ENCODE assay signal across 8 mouse cellular contexts in the genomic region with DNA sequence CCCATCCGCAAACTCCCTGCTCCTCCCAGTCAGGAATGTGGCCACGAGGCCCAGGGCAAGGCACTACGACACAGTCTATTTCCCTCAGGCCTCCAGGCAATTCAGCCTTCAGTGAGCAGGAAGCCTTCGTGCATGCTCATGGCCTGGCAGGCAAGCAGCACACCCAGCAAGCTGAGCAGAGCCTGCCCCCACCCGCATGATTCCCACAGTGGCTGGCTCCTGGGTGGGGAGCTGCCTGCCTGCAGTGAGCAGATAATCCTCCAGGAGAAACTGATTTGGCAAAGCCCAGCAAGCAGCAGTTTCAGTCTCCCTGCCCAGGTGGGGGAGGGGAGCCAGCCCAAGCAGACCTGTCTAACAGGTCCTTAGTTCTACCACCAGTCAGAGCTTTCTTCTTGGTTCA. TPM values are rescaled to one million over a fixed set of nuclear protein-coding genes. Genes with fewer than 3 reads are reported as not detected.
DNase-seq lines count a peak whose midpoint lies in the region; ATAC-seq and TF ChIP-seq lines count a peak whose summit lies in the region.

No protein-coding gene starts in this region.

- no peak overlapping the region for H3K4me3 ChIP-seq in forebrain, embryonic 14.5 days (ENCODE audit: low read depth, low read length)
- H3K4me3 ChIP-seq in hindbrain, embryonic 16.5 days (ENCODE audit: low read length) = no peak overlapping the region
- no peak overlapping the region for H3K4me3 ChIP-seq in midbrain, postnatal 0 days (ENCODE audit: low read depth, low read length)

- no peak for ATAC-seq in forebrain, embryonic 14.5 days
- ATAC-seq in hindbrain, embryonic 16.5 days = no peak
- no peak for ATAC-seq in midbrain, postnatal 0 days (ENCODE audit: low FRiP score)

- DNase-seq in heart, adult 18-20 months = peak; percentile 59
- DNase-seq in heart, adult 8-10 months (ENCODE audit: low spot score) = no peak
- DNase-seq in cerebellum, adult 11-12 months = peak; percentile 68
- peak; percentile 5 for DNase-seq in forebrain, embryonic 14.5 days (ENCODE audit: low spot score)
- peak; percentile 88 for DNase-seq in liver
- peak; percentile 20 for DNase-seq in midbrain, postnatal 0 days (ENCODE audit: low spot score)
- peak; percentile 79 to 86 for DNase-seq in urinary bladder, postnatal 36 days (ENCODE audit: low spot score in 2 of 2)

- H3K27me3 ChIP-seq in forebrain, embryonic 14.5 days (replicated peaks; ENCODE audit: control insufficient read depth, insufficient read depth, low read length) = no peaks in the 10 kb centered on the region
- no peaks in the 10 kb centered on the region for H3K27me3 ChIP-seq in hindbrain, embryonic 16.5 days (replicated peaks; ENCODE audit: control insufficient read depth, insufficient read depth, low read length)
- no peaks in the 10 kb centered on the region for H3K27me3 ChIP-seq in midbrain, postnatal 0 days (ENCODE audit: insufficient read depth, low read length)

- TF ChIP-seq CTCF in midbrain, postnatal 0 days (IDR thresholded peaks at IDR 0.05) = no peak

- 25% methylated on average over 5 of the region's 5 CpGs for WGBS in forebrain, embryonic 14.5 days
- WGBS in hindbrain, embryonic 16.5 days = 33% methylated on average over 5 of the region's 5 CpGs
- 21% methylated on average over 5 of the region's 5 CpGs for WGBS in midbrain, postnatal 0 days

- H3K4me2 ChIP-seq in forebrain, embryonic 14.5 days (ENCODE audit: low read length) = no peak overlapping the region
- H3K4me2 ChIP-seq in hindbrain, embryonic 16.5 days (ENCODE audit: low read length) = no peak overlapping the region
- no peak overlapping the region for H3K4me2 ChIP-seq in midbrain, postnatal 0 days (ENCODE audit: low read depth, low read length, poor library complexity, severe bottlenecking)

- H3K4me1 ChIP-seq in forebrain, embryonic 14.5 days (ENCODE audit: control insufficient read depth, insufficient read depth, low read length) = peaks cover 33% of the 10 kb centered on the region
- peaks cover 43% of the 10 kb centered on the region for H3K4me1 ChIP-seq in hindbrain, embryonic 16.5 days (ENCODE audit: control insufficient read depth, insufficient read depth, low read depth, low read length)
- H3K4me1 ChIP-seq in midbrain, postnatal 0 days (ENCODE audit: insufficient read depth, low read length) = peaks cover 2% of the 10 kb centered on the region; the same call in 1 of the 2 replicates

- H3K9ac ChIP-seq in forebrain, embryonic 14.5 days (ENCODE audit: low read length) = no peak overlapping the region
- no peak overlapping the region; the same call in 1 of the 2 replicates for H3K9ac ChIP-seq in hindbrain, embryonic 16.5 days (ENCODE audit: low read depth, low read length)
- H3K9ac ChIP-seq in midbrain, postnatal 0 days (replicated peaks; ENCODE audit: low read length, poor library complexity, severe bottlenecking) = no peak overlapping the region

- H3K9me3 ChIP-seq in forebrain, embryonic 14.5 days (replicated peaks; ENCODE audit: control insufficient read depth, low read length) = no peaks in the 10 kb centered on the region
- H3K9me3 ChIP-seq in hindbrain, embryonic 16.5 days (ENCODE audit: control insufficient read depth, low read length) = no peaks in the 10 kb centered on the region
- no peaks in the 10 kb centered on the region for H3K9me3 ChIP-seq in midbrain, postnatal 0 days (ENCODE audit: low read length)

- no peaks in the 10 kb centered on the region for H3K36me3 ChIP-seq in forebrain, embryonic 14.5 days (ENCODE audit: control insufficient read depth, insufficient read depth, low read length)
- H3K36me3 ChIP-seq in hindbrain, embryonic 16.5 days (ENCODE audit: control insufficient read depth, insufficient read depth, low read length) = no peaks in the 10 kb centered on the region
- no peaks in the 10 kb centered on the region for H3K36me3 ChIP-seq in midbrain, postnatal 0 days (ENCODE audit: insufficient read depth, low read length)

- H3K27ac ChIP-seq in forebrain, embryonic 14.5 days (ENCODE audit: low read depth, low read length) = no peak overlapping the region
- H3K27ac ChIP-seq in hindbrain, embryonic 16.5 days (ENCODE audit: low read depth, low read length) = peak overlapping the region; percentile 52; the same call in 1 of the 2 replicates
- peak overlapping the region; percentile 38; the same call in 1 of the 2 replicates for H3K27ac ChIP-seq in midbrain, postnatal 0 days (ENCODE audit: low read depth, low read length)

RNA-seq across cellular contexts. Expression of a gene that starts 31.0 kb away (rescaled TPM):
- total RNA-seq in heart, adult 18-20 months (2021) = 10 to 100 TPM; 43.3 to 49.9 TPM
- 10 to 100 TPM; 44.5 to 54.2 (median 47.1) TPM for total RNA-seq in heart, adult 8-10 months (2022)
- 32.6 and 38.6 TPM in 2 replicates for polyA plus RNA-seq in forebrain, embryonic 14.5 days (2014; fragmentation: Nextera tagmentation; extraction: Ambion mirVana)
- polyA plus RNA-seq in hindbrain, embryonic 16.5 days (2015; fragmentation: Nextera tagmentation; extraction: Ambion mirVana) = 40.5 and 43.2 TPM in 2 replicates
- total RNA-seq in midbrain, postnatal 0 days (2014; rRNA removed) = 41.2 and 49.1 TPM in 2 replicates
- 38.0 and 38.1 TPM in 2 replicates for polyA plus RNA-seq in midbrain, postnatal 0 days (2015; fragmentation: Nextera tagmentation; extraction: Ambion mirVana)

RNA-seq across cellular contexts. Expression of a gene that starts 43.6 kb away (rescaled TPM):
- total RNA-seq in heart, adult 18-20 months (2021) = 1 to 10 TPM; 4.0 to 6.5 TPM
- 10 to 100 TPM in 1 of 4 experiments, 1 to 10 TPM in 3; 5.5 to 12.7 (median 7.3) TPM for total RNA-seq in heart, adult 8-10 months (2022)
- 36.2 and 36.6 TPM in 2 replicates for polyA plus RNA-seq in forebrain, embryonic 14.5 days (2014; fragmentation: Nextera tagmentation; extraction: Ambion mirVana)
- polyA plus RNA-seq in hindbrain, embryonic 16.5 days (2015; fragmentation: Nextera tagmentation; extraction: Ambion mirVana) = 10.5 and 18.5 TPM in 2 replicates
- total RNA-seq in midbrain, postnatal 0 days (2014; rRNA removed) = 40.7 and 53.1 TPM in 2 replicates
- polyA plus RNA-seq in midbrain, postnatal 0 days (2015; fragmentation: Nextera tagmentation; extraction: Ambion mirVana) = 8.9 and 9.7 TPM in 2 replicates
